Mouse (Mus musculus) kidney, postnatal 10 days (tissue): Measurements from ENCODE around the gene AC124502.3.

Experiments
- DNase-seq: peaks from one replicate; pipeline ENCODE4 v3.0.0; 2021; ENCODE audit warnings: mixed read lengths

The AC124502.3 gene

GRCm38 (mm10) chr19:5036577-5036976, 2.1 kb upstream of the AC124502.3 start:
- DNase-seq = no peak

DNA sequence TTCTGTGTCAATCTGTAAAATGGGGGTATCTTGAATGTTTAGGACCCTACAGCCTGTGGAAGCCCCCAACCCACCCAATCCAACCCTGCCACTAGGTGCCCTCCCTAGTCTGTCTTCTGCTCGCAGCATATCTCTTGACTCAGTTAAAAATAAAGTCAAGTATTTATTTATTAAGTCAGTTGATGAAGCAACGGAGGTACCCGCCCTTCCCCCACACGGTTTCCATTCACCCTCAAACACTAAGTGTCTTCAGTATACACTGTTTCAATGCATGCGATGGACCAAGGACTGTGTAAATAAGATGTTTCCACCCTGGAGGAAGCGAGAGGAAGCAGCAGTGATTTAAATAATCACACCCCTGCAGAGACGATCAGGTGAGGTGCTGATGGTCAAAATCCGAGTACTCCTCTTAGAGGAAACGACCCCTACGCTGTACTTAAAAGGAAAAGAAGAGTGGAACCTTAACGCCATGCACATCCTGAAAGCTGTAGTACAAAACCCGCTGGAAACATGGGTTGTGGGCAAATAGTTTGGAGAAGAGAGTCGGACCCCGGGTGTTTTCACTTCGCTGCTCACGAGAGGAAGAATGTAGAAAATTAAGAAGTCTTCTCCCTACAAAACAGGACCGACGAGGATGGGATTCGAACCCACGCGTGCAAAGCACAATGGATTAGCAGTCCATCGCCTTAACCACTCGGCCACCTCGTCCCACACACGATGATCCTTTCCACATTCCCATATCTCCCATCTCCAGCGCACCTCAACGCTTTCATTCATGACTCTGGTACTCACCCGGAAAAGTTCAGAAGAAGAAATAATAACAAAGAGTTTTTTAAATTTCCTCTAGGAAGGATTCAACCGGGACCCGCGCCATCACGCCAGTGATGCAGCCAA, 766 bp upstream of the AC124502.3 start:
- peak; percentile 87 for DNase-seq

DNA sequence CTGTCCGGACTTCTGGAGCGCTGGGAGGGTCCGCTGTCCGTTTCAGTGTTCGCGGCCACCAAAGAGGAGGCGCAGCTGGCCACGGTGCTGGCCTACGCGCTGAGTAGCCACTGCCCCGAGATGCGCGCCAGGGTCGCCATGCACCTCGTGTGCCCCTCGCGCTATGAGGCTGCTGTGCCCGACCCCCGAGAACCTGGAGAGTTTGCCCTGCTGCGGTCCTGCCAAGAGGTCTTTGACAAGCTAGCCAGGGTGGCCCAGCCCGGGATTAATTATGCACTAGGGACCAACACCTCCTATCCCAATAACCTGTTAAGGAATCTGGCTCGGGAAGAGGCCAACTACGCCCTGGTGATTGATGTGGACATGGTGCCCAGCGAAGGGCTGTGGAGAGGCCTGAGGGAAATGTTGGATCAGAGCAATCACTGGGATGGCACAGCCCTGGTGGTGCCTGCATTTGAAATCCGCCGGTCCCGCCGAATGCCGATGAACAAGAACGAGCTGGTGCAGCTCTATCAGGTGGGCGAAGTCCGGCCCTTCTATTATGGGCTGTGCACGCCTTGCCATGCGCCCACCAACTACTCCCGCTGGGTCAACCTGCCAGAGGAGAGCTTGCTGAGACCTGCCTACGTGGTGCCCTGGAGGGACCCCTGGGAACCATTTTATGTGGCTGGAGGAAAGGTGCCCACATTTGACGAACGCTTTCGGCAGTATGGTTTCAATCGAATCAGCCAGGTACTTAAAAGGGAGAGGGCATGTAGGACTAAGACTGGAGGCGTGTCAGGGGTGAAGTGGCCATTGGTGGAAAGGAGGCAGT, 817 bp downstream of the AC124502.3 start:
- DNase-seq = peak; percentile 48

- DNase-seq = peak; percentile 97
These were observed 2.3 kb downstream of the AC124502.3 start, which contains the start of gene Brms1 for GRCm38 (mm10) chr19:5040862-5041523. Gene Brms1 (plus strand): TSS chr19:5041354.

GRCm38 (mm10) chr19:5041588-5041987, 2.9 kb downstream of the AC124502.3 start:
- no peak for DNase-seq

DNA sequence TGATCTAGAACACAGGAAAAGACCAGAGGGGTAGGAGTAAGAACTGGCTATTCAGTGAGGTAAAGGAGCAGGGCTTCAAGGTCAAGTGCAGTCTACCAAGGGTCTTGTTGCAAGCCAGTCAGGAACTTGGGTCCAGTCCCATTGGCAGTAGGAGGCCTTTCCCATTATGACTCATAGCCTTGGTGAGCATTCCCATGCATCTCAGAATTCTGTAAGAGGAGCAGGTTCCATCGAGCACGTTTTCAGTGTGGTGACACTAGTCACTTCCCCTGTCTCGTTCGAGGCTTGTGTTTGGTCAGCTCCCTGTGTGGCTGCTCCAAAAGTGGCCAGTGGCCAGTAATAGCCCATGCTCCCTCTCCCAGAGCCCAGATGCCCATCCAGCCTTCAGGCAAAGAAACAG, 6.8 kb downstream of the AC124502.3 start:
- DNase-seq = no peak

DNA sequence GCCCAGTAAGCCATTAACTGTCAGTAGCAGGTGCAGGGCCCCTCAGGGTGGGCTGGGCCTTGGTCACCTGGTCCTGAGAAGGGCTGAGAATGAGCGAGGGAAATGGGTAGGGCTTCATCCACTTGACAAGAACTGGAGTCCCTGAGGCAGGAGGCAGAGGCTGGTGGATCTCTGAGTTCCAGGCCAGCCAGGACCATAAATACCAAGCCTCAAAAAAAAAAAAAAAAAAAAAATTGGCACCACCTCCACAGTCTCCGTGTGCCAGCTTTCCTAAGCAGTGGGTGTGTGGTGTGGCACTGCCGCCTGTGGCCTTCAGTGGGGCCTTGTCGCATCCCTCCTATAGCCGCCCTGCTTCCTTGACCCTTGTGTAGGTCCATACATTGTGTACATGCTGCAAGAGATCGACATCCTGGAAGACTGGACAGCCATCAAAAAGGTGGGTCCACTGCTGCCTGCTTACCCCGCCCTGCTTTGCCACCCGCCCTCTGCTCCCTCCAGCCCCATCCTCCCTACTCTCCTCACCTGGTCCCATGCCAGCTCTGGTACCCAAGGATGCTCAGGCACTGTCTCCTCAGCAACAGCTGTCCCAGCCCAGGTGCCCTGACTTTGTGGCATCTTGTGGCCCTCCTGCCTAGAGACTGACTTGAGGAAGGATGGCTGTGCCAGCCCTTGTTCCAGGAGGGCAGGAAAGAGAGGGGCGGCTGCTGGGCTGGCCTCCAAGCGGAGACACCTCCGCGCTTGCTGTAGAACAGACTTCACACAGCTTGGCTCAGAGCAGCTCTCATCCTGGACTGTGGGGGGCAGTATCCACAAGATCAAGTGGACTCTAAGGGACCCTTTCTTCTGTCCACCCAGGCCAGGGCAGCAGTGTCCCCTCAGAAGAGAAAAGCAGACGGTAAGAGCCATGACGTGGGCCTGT, 9.7 kb downstream of the AC124502.3 start:
- no peak for DNase-seq

DNA sequence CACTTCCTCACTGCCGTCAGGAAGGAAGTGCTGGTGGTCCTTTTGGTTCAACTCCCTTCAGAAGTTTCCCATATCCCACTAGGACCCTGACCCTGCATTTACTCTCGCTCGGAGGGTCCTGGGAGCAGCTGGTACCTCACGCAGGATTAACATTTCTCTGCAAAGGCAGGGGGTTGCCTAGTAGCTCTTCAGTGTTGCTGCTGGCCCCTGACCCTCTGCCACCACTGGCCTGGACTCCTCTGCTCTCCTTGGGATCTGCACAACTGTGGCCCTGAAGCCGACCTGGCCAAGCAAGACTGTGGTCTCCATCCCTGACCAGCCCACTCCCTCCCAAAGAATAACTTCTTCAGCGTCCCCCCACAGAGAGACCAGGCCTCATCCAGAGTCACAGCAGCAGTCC, 10.6 kb downstream of the AC124502.3 start:
- DNase-seq = no peak

DNA sequence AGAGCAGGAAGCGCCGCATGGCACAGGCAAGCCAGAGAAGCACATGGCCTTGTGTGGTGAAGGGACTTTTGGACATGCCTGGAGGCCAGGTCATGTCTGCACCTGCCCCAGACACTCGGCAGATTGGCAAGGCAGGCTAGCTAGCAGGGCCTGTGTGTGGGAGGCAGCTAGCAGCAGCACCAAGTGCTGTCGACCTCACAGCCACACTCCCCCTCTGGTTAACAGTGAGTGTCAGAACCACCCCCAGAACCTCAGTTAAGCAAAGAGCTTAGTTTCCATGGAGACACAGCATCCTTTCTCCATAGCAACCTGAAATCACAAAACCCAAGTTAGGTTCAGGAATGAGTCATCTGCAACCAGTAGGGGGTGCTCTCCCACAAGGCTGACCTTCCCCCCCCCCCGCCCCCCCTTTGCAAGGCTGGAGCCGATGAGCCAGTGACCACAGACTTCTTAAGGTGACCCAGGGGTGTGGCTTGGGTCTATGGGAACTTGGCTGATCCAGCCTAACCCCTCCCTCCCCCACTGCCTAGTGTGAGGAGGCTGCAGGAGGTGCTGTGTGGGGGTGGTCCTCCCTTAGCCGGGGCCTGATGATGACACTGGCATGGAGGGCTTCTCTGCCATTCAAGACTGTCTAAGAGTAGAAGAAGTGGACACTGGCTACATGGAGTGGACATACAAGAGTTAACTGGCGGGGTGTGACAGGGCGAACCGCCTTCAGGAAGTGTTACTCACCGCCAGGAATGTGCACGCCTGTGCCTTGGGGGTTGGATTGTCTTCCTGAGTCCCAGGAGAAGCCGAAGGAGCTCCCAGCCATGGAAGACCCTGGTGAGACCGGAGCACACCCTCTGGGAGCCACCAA, 11.6 kb downstream of the AC124502.3 start, which contains the start of gene Rin1:
Gene Rin1, plus strand, starts transcription at position 435 of the 859 bp plus-strand sequence.
- peak; percentile 68 for DNase-seq

DNA sequence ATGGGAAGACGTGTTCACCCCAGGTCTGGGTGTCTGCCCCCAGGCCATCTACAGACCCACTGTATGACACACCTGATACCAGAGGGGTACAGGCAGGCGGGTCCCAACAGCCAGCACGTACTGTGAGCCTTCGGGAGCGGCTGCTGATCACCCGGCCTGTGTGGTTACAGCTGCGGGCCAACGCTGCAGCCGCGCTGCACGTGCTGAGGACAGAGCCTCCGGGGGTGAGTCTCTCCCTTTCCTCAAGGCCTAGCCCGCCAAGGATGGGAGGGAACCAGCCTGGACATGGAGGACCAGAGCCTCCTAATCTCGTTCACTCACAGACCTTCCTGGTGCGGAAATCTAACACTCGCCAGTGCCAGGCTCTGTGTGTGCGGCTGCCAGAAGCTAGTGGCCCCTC, 12.3 kb downstream of the AC124502.3 start:
- DNase-seq = no peak

DNA sequence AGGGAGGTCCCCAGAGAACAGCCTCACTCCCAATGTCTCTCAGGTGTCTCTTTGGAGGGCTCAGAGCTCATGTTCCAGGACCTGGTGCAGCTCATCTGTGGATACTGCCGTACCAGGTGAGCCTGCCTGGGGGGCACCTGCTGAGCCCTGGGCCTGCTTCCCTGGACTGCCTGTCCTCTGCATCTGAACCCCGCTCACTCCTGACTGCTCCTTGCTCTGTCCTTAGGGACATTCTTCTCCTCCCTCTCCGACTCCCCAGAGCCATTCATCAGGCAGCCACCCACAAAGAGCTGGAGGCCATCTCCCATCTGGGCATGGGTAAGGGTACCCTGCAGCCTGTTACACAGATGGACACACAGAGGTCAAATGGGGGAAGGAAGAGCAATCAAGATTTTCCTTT, 12.8 kb downstream of the AC124502.3 start:
- DNase-seq = no peak

DNA sequence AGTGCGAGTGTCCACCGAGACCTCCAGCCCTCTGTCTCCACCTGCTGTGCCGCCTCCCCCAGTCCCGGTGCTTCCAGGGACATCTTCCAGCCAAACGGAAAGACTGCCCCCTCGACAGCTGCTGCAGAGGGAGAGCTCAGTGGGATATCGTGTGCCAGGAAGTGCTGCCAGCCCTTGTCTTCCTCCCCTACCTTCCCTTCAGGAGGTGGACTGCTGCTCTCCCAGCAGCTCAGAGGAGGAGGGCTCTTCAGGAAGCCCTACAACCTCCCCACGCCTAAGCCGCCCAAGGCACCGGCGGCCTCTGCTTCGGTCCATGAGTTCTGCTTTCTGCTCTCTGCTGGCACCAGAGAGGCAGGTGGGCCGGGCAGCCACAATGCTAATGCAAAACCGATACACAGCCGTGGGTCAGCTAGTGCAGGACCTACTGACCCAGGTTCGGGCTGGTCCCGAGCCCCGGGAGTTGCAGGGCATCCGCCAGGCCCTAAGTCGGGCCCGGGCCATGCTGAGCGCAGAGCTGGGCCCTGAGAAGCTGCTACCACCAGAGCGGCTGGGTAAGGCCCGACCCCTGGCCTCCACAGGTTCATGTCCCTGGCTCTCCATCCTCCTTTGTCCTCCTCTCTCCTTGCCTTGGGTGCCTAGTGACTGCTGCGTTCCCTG, 13.6 kb downstream of the AC124502.3 start:
- no peak for DNase-seq

GRCm38 (mm10) chr19:5052853-5053252, 14.2 kb downstream of the AC124502.3 start:
- DNase-seq = no peak

- peak; percentile 76 for DNase-seq
These were observed 15.2 kb downstream of the AC124502.3 start for GRCm38 (mm10) chr19:5053909-5054308.

GRCm38 (mm10) chr19:5056251-5056650, 17.6 kb downstream of the AC124502.3 start:
- DNase-seq = peak; percentile 72

DNA sequence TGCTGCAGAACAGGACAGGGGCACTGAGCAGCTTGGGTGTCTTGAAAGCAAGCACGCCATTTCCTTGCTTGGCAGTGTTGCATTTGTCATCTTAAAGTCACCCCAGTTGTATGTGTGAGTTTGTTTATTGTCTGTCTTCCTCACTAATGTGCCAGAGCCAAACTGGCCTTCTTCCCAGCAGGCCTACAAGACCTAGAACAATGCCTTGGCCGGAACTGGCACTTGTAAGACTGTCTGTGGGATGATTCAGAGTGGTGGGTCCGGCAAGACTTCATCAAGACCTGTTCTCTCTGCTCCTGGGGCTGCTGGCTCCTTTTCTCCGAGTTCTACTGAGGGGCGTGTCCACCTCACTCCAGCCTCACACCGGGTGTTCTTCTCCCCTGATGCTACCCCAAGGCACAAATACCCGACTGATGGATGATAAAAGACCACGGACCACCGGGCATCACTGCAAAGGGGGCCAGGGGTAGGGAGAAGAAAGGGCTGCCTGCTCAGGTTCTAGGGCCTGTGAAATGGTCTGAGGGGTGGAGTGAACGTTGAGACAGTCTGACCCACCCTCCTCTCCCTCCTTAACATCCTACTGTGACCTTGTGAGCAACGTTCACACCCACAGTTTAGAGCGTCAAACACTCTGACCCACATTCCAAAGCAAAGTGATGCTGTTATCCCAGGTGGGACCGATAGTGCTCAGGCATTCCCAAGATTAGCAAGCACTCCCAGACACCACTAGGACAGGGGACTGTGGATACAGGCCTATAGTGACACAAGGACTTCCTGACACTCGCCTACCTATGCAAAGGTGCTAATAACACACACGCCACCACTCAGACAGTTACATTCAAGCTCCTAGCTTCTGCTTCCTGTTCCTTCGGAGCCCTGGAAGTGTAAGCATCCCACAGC, 19.4 kb downstream of the AC124502.3 start:
- no peak for DNase-seq

DNA sequence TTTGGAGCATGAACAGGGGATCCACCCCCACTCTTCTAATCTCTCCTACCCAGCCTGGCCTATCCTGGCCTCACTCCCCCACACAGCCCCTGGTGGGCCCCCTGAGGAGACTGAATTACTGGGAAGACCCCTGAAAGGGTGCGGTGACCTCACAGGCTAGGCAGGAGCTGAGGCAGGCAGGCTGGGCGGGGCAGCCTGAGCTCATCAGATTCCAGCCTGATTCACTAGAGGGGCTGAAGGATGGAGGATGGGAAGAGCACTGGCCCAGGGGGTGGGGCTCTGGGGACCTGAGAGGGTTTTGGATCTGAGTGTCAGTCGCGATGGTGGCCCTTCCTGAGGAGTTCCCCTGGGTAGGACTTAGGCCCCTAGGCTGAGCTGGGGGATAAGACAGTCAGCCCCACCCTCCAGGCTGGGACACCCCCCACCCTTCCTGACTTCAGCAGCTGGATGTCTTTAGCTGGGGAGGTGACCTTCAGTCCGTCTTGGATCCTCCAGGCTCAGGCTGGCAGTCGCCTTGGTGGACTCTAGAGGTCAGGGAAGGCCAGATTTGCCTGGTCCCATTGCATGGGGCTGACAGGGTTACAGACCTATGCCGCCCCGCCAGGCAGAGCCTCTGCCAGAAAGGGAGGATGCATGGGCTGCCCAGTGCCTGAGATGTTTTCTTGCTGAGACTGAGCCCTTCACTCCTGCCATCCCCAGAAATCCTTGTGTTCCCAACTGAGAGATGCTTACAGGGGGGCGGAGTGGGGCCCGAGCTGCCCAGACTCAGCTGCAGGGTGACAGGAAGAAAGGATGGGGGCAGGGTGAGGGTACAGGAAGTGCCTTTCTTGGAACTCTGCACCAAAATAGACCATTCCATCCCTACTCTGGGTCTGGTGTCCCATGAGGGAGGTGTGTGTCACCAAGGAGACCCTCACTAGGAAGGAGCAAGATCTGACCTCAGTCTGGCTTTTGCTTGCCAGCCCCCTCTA, 20.4 kb downstream of the AC124502.3 start:
- peak; percentile 55 for DNase-seq
